Mouse (Mus musculus) CD4-positive, CD25-positive, alpha-beta regulatory T cell, adult 9 weeks (primary cell): Measurements from ENCODE around the gene Olfr62. TPM values are rescaled to one million over a fixed set of nuclear protein-coding genes. Genes with fewer than 3 reads are reported as not detected.

Source experiments
- polyA plus RNA-seq: library from polyadenylated mRNA; unstranded; fragments of 100-300 nt; shearing (Covaris generic); gene quantifications from one replicate; pipeline ENCODE4 v1.2.1, GENCODE M21; 2017

Gene Olfr62
- polyA plus RNA-seq: not detected

DNA sequence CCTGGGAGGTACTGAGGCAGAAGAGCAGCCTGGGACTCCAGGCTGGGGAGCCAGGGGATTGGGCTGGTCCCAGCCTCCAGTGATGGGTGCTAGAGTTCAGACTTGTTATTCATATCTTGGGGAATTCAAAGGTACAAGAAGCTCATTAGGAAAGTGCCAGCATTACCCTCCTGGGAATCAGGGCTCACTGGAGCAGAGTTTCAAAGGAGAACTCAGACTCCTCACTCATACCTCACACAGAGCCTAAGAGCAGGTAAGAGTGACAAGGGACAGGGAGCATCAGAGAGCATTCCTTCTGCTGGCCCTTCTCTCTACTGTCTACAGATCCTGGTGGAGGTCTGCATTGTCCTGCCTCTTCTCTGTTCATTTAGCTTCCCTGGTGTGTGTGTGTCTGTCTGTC, at the start of gene Olfr62:
Olfr62 (plus strand) TSS at position 301 of the 400 bp plus-strand sequence.

DNA sequence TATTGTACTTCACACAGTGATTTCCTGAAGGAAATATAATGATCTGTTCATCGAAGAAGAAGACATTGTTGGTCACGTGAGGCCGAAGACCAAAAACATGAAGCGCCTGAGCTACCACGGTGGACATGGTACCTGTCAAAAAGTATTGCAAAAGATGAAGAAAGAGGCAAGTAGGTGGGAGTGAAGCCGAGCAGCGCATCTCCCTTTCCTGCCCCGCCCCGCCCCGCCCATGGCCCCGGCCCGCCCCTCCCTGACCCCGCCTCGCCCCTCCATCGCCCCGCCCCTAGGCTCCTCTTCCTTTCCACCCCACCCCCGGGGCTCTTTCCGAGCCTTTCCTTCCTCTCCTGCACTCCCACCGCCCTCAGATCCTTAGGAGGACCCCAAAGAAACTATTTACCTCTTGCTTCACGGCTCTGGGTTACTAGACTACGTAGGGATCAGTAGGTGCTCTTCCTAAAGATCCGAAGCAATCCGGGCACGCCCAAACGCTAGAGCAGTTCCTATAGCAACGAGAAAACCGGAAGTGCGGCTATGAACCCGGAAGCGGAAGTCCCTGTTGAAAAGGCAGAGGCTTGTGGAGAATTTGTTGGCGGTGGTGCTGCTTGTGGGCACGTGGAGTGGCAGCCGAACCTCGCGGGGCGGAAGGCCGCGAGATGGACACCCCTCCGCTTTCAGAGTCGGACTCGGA, 38.3 kb upstream of the Olfr62 start, which contains the start of the genes Cfap57 and Ebna1bp2:
Cfap57 (minus strand) TSS at position 499 of the 688 bp plus-strand sequence.
Ebna1bp2 (plus strand) TSS at position 521 of the 688 bp plus-strand sequence.

DNA sequence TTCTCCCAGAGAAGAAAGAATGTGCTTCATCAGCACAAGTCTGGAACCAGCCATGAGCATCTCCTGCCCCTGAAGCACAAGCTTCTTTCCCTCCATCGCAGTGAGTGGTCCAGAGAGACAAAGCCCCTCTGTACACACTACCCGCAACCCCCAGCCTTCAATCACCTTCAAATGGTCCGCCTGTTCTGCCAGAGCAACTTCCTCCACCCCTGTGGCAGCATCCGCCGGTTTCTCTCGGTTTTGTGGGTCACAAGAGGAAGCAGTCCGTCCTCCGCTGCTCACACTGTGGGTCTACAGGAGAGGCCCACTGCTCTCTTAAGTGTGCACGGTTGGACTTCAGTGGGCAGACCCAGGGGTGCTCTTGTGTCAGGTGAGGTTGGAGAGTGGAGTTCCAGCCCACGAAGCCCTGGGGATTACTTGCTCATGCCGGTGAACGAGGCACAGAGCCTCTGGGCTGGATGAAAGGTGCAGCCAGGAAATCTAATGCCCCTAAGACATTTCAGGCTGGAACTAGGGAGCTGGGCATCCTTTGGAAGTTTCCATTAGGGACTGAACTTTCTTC, 33.7 kb downstream of the Olfr62 start, which contains the start of gene Olfr1342:
Olfr1342 (minus strand) TSS at position 345 of the 562 bp plus-strand sequence.

DNA sequence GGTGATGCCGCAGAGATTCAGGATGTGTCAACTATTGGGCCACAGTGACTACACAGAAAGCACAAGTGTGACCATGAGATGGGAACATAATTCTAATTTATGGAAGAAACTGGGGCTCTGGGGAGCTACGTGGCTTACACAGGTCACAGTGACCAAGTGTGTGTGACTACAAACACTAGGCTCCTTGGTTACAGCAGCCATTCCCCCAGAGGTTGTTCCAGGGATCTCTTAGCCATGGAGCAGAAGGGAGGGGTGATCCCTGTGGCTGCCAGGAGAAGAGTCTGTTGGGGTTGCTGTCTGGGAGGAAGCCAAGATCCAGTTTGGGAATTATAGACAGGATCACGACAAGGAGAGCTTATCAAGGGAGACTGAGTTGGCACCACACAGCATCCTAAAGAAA, 44.5 kb downstream of the Olfr62 start, which contains the start of gene Olfr1341:
Olfr1341 (plus strand) TSS at position 301 of the 400 bp plus-strand sequence.

Other genes starting within 250 kb of the Olfr62 start
- 18.0 TPM for gene Szt2, start 249.7 kb upstream of the Olfr62 start, polyA plus RNA-seq
- gene Med8, start 249.6 kb upstream of the Olfr62 start, polyA plus RNA-seq: 128 TPM
- gene Elovl1, start 230.9 kb upstream of the Olfr62 start, polyA plus RNA-seq: 181 TPM
- gene Cdc20, start 221.6 kb upstream of the Olfr62 start, polyA plus RNA-seq: 8.1 TPM
- not detected for gene Mpl, start 201.4 kb upstream of the Olfr62 start, polyA plus RNA-seq
- not detected for gene Tie1, start 168.9 kb upstream of the Olfr62 start, polyA plus RNA-seq
- gene 2610528J11Rik, start 132.0 kb upstream of the Olfr62 start, polyA plus RNA-seq: not detected
- gene Tmem125, start 114.9 kb upstream of the Olfr62 start, polyA plus RNA-seq: not detected
- gene Cfap57, start 38.2 kb upstream of the Olfr62 start, polyA plus RNA-seq: not detected
- gene Ebna1bp2, start 38.2 kb upstream of the Olfr62 start, polyA plus RNA-seq: 195 TPM
- not detected for gene Olfr1342, start 33.8 kb downstream of the Olfr62 start, polyA plus RNA-seq
- gene Olfr1341, start 44.6 kb downstream of the Olfr62 start, polyA plus RNA-seq: not detected
- not detected for gene Olfr1340, start 61.2 kb downstream of the Olfr62 start, polyA plus RNA-seq
- gene Olfr1339, start 73.2 kb downstream of the Olfr62 start, polyA plus RNA-seq: not detected
- not detected for gene Olfr1338, start 99.8 kb downstream of the Olfr62 start, polyA plus RNA-seq
- not detected for gene Olfr1337, start 123.6 kb downstream of the Olfr62 start, polyA plus RNA-seq
- gene Olfr1335, start 151.0 kb downstream of the Olfr62 start, polyA plus RNA-seq: not detected
- gene Olfr1333, start 177.3 kb downstream of the Olfr62 start, polyA plus RNA-seq: not detected
- not detected for gene Olfr1331, start 205.7 kb downstream of the Olfr62 start, polyA plus RNA-seq
- gene Olfr1330, start 229.6 kb downstream of the Olfr62 start, polyA plus RNA-seq: not detected